Mouse (Mus musculus) C2C12 (cell line): ENCODE data around the gene Znrd1.

ENCODE experiments used
- CTCF ChIP-seq: IDR thresholded peaks from one replicate; pipeline ENCODE4 v1.5.1; 2011; ENCODE audit not compliant: control insufficient read depth, insufficient read depth, insufficient read length
- MAX ChIP-seq: IDR thresholded peaks from one replicate; pipeline ENCODE4 v1.6.1; 2011; ENCODE audit warnings: mild to moderate bottlenecking, control low read depth

DNA sequence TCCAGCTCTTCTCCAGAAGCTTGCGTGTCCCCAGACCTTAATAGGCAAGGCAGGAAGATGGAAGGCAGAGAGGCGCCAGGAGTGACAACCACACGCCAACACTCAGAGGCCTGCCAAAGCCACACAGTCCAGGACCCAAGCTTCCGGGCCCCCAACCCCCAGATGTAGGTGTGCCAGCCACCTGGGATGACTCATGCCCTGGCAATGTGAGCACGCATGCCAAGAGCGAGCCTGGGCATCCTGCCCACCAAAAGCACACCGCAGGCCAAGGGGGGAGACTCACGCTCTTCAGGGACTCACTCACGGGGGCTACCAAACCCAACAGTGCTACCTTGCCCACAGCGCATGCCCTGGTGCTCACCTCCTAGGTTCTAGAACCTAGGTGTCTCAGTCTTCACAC, 16.0 kb downstream of the Znrd1 start:
- TF ChIP-seq CTCF (no peak), MAX (no peak)
